Mouse (Mus musculus): ENCODE results near the gene Dach2. TPM values are rescaled to one million over a fixed set of nuclear protein-coding genes. Genes with fewer than 3 reads are reported as not detected.

The Dach2 gene
- polyA plus RNA-seq, 1 experiment from 2014 or later, result 6.9 TPM

- Histone ChIP-seq H3K27me3 (ENCODE audit: control insufficient read depth, insufficient read depth, low read depth, low read length) (no peaks in the 10 kb centered on the region), H3K9ac (ENCODE audit: low read depth, low read length) (no peak overlapping the region), H3K4me3 (ENCODE audit: low read depth, low read length) (no peak overlapping the region), H3K27ac (ENCODE audit: low read length) (no peak overlapping the region), H3K36me3 (ENCODE audit: control insufficient read depth, insufficient read depth, low read length) (no peaks in the 10 kb centered on the region), H3K4me2 (ENCODE audit: low read length) (no peak overlapping the region), H3K4me1 (ENCODE audit: control insufficient read depth, insufficient read depth, low read length) (no peaks in the 10 kb centered on the region), H3K9me3 (replicated peaks; ENCODE audit: control insufficient read depth, low read length, poor library complexity, severe bottlenecking) (no peaks in the 10 kb centered on the region)
- no peak for ATAC-seq
- WGBS, result 67% methylated on average over 1 of the region's 1 CpGs
Observed at GRCm38 (mm10) chrX:113482131-113482530, 184.8 kb downstream of the Dach2 start.

GRCm38 (mm10) chrX:113545106-113545505, 247.8 kb downstream of the Dach2 start:
- Histone ChIP-seq H3K9me3 (replicated peaks; ENCODE audit: control insufficient read depth, low read length, poor library complexity, severe bottlenecking) (no peaks in the 10 kb centered on the region), H3K27me3 (ENCODE audit: control insufficient read depth, insufficient read depth, low read depth, low read length) (no peaks in the 10 kb centered on the region), H3K4me1 (ENCODE audit: control insufficient read depth, insufficient read depth, low read length) (no peaks in the 10 kb centered on the region), H3K4me2 (ENCODE audit: low read length) (no peak overlapping the region), H3K4me3 (ENCODE audit: low read depth, low read length) (no peak overlapping the region), H3K27ac (ENCODE audit: low read length) (no peak overlapping the region), H3K9ac (ENCODE audit: low read depth, low read length) (no peak overlapping the region), H3K36me3 (ENCODE audit: control insufficient read depth, insufficient read depth, low read length) (no peaks in the 10 kb centered on the region)
- no peak for ATAC-seq
- WGBS, result 87% methylated on average over 3 of the region's 3 CpGs

- no peak overlapping the region for H3K9ac ChIP-seq (ENCODE audit: low read depth, low read length)
- no peaks in the 10 kb centered on the region for H3K9me3 ChIP-seq (replicated peaks; ENCODE audit: control insufficient read depth, low read length, poor library complexity, severe bottlenecking)
- H3K4me3 ChIP-seq (ENCODE audit: low read depth, low read length), result no peak overlapping the region
- no peak overlapping the region for H3K4me2 ChIP-seq (ENCODE audit: low read length)
- ATAC-seq, result no peak
- H3K27ac ChIP-seq (ENCODE audit: low read length), result no peak overlapping the region
- no peaks in the 10 kb centered on the region for H3K4me1 ChIP-seq (ENCODE audit: control insufficient read depth, insufficient read depth, low read length)
- WGBS, result 81% methylated on average over 2 of the region's 2 CpGs
- H3K36me3 ChIP-seq (ENCODE audit: control insufficient read depth, insufficient read depth, low read length), result no peaks in the 10 kb centered on the region
- H3K27me3 ChIP-seq (ENCODE audit: control insufficient read depth, insufficient read depth, low read depth, low read length), result no peaks in the 10 kb centered on the region
Observed at GRCm38 (mm10) chrX:113563897-113564296, 266.6 kb downstream of the Dach2 start.

GRCm38 (mm10) chrX:113666069-113666468, 368.8 kb downstream of the Dach2 start:
- no peak for ATAC-seq
- H3K36me3 ChIP-seq (ENCODE audit: control insufficient read depth, insufficient read depth, low read length), result no peaks in the 10 kb centered on the region

GRCm38 (mm10) chrX:113687163-113687562, 389.9 kb downstream of the Dach2 start:
- Histone ChIP-seq H3K9me3 (replicated peaks; ENCODE audit: control insufficient read depth, low read length, poor library complexity, severe bottlenecking) (no peaks in the 10 kb centered on the region), H3K4me3 (ENCODE audit: low read depth, low read length) (no peak overlapping the region), H3K4me1 (ENCODE audit: control insufficient read depth, insufficient read depth, low read length) (no peaks in the 10 kb centered on the region), H3K4me2 (ENCODE audit: low read length) (no peak overlapping the region), H3K9ac (ENCODE audit: low read depth, low read length) (no peak overlapping the region), H3K27me3 (ENCODE audit: control insufficient read depth, insufficient read depth, low read depth, low read length) (no peaks in the 10 kb centered on the region), H3K27ac (ENCODE audit: low read length) (no peak overlapping the region), H3K36me3 (ENCODE audit: control insufficient read depth, insufficient read depth, low read length) (no peaks in the 10 kb centered on the region)
- WGBS, result 47% methylated on average over 2 of the region's 2 CpGs
- ATAC-seq, result no peak

More at GRCm38 (mm10) chrX:113666069-113666468, 368.8 kb downstream of the Dach2 start:
- no peak overlapping the region for H3K4me2 ChIP-seq (ENCODE audit: low read length)
- H3K27me3 ChIP-seq (ENCODE audit: control insufficient read depth, insufficient read depth, low read depth, low read length), result no peaks in the 10 kb centered on the region
- H3K9ac ChIP-seq (ENCODE audit: low read depth, low read length), result no peak overlapping the region
- no peaks in the 10 kb centered on the region for H3K4me1 ChIP-seq (ENCODE audit: control insufficient read depth, insufficient read depth, low read length)
- no peak overlapping the region for H3K27ac ChIP-seq (ENCODE audit: low read length)
- H3K9me3 ChIP-seq (replicated peaks; ENCODE audit: control insufficient read depth, low read length, poor library complexity, severe bottlenecking), result no peaks in the 10 kb centered on the region
- no peak overlapping the region for H3K4me3 ChIP-seq (ENCODE audit: low read depth, low read length)

- Histone ChIP-seq H3K36me3 (ENCODE audit: control insufficient read depth, insufficient read depth, low read length) (no peaks in the 10 kb centered on the region), H3K4me1 (ENCODE audit: control insufficient read depth, insufficient read depth, low read length) (no peaks in the 10 kb centered on the region), H3K4me2 (ENCODE audit: low read length) (no peak overlapping the region), H3K9ac (ENCODE audit: low read depth, low read length) (no peak overlapping the region), H3K4me3 (ENCODE audit: low read depth, low read length) (no peak overlapping the region), H3K9me3 (replicated peaks; ENCODE audit: control insufficient read depth, low read length, poor library complexity, severe bottlenecking) (no peaks in the 10 kb centered on the region), H3K27me3 (ENCODE audit: control insufficient read depth, insufficient read depth, low read depth, low read length) (no peaks in the 10 kb centered on the region), H3K27ac (ENCODE audit: low read length) (no peak overlapping the region)
- no peak for ATAC-seq
- WGBS, result 76% methylated on average over 2 of the region's 2 CpGs
Observed at GRCm38 (mm10) chrX:113712363-113712762, 415.1 kb downstream of the Dach2 start.

- H3K36me3 ChIP-seq (ENCODE audit: control insufficient read depth, insufficient read depth, low read length), result no peaks in the 10 kb centered on the region
- no peak overlapping the region for H3K4me3 ChIP-seq (ENCODE audit: low read depth, low read length)
- no peak overlapping the region for H3K9ac ChIP-seq (ENCODE audit: low read depth, low read length)
- no peak overlapping the region for H3K27ac ChIP-seq (ENCODE audit: low read length)
- no peaks in the 10 kb centered on the region for H3K4me1 ChIP-seq (ENCODE audit: control insufficient read depth, insufficient read depth, low read length)
- no peaks in the 10 kb centered on the region for H3K27me3 ChIP-seq (ENCODE audit: control insufficient read depth, insufficient read depth, low read depth, low read length)
- no peaks in the 10 kb centered on the region for H3K9me3 ChIP-seq (replicated peaks; ENCODE audit: control insufficient read depth, low read length, poor library complexity, severe bottlenecking)
- no peak overlapping the region for H3K4me2 ChIP-seq (ENCODE audit: low read length)
- peak; percentile 79 for ATAC-seq
Observed at GRCm38 (mm10) chrX:113724124-113724523, 426.8 kb downstream of the Dach2 start.

GRCm38 (mm10) chrX:113747122-113747521, 449.8 kb downstream of the Dach2 start:
- H3K27me3 ChIP-seq (ENCODE audit: control insufficient read depth, insufficient read depth, low read depth, low read length), result no peaks in the 10 kb centered on the region
- H3K9ac ChIP-seq (ENCODE audit: low read depth, low read length), result no peak overlapping the region
- no peak for ATAC-seq
- no peaks in the 10 kb centered on the region for H3K9me3 ChIP-seq (replicated peaks; ENCODE audit: control insufficient read depth, low read length, poor library complexity, severe bottlenecking)
- H3K27ac ChIP-seq (ENCODE audit: low read length), result no peak overlapping the region
- no peaks in the 10 kb centered on the region for H3K36me3 ChIP-seq (ENCODE audit: control insufficient read depth, insufficient read depth, low read length)
- no peak overlapping the region for H3K4me2 ChIP-seq (ENCODE audit: low read length)
- H3K4me1 ChIP-seq (ENCODE audit: control insufficient read depth, insufficient read depth, low read length), result no peaks in the 10 kb centered on the region
- H3K4me3 ChIP-seq (ENCODE audit: low read depth, low read length), result no peak overlapping the region

- Histone ChIP-seq H3K9me3 (replicated peaks; ENCODE audit: control insufficient read depth, low read length, poor library complexity, severe bottlenecking) (no peaks in the 10 kb centered on the region), H3K27me3 (ENCODE audit: control insufficient read depth, insufficient read depth, low read depth, low read length) (no peaks in the 10 kb centered on the region), H3K27ac (ENCODE audit: low read length) (no peak overlapping the region), H3K36me3 (ENCODE audit: control insufficient read depth, insufficient read depth, low read length) (no peaks in the 10 kb centered on the region), H3K4me3 (ENCODE audit: low read depth, low read length) (no peak overlapping the region), H3K4me2 (ENCODE audit: low read length) (no peak overlapping the region), H3K9ac (ENCODE audit: low read depth, low read length) (no peak overlapping the region), H3K4me1 (ENCODE audit: control insufficient read depth, insufficient read depth, low read length) (no peaks in the 10 kb centered on the region)
- ATAC-seq, result no peak
- WGBS, result 29% methylated on average over 1 of the region's 1 CpGs
Observed at GRCm38 (mm10) chrX:113792264-113792663, 495.0 kb downstream of the Dach2 start.

- H3K36me3 ChIP-seq (ENCODE audit: control insufficient read depth, insufficient read depth, low read length), result no peaks in the 10 kb centered on the region
- H3K27me3 ChIP-seq (ENCODE audit: control insufficient read depth, insufficient read depth, low read depth, low read length), result no peaks in the 10 kb centered on the region
- H3K9ac ChIP-seq (ENCODE audit: low read depth, low read length), result no peak overlapping the region
- no peaks in the 10 kb centered on the region for H3K4me1 ChIP-seq (ENCODE audit: control insufficient read depth, insufficient read depth, low read length)
- no peak overlapping the region for H3K4me3 ChIP-seq (ENCODE audit: low read depth, low read length)
- H3K9me3 ChIP-seq (replicated peaks; ENCODE audit: control insufficient read depth, low read length, poor library complexity, severe bottlenecking), result no peaks in the 10 kb centered on the region
- no peak overlapping the region for H3K4me2 ChIP-seq (ENCODE audit: low read length)
- no peak for ATAC-seq
- no peak overlapping the region for H3K27ac ChIP-seq (ENCODE audit: low read length)
Observed at GRCm38 (mm10) chrX:113810369-113810768, 513.1 kb downstream of the Dach2 start.

All from midbrain, embryonic 16.5 days (tissue).